Mouse (Mus musculus) limb, embryonic 15.5 days (tissue): ENCODE data around the gene Cmas. TPM values are rescaled to one million over a fixed set of nuclear protein-coding genes. Genes with fewer than 3 reads are reported as not detected.

Source experiments
- ATAC-seq: fragments of 200-750 bp; cut with Nextera tagmentation; 2 replicates; pipeline ENCODE4 v1.8.0; 2017; ENCODE audit warnings: low read depth, moderate TSS enrichment; ENCODE audit not compliant: insufficient number of reproducible peaks, low FRiP score, low TSS enrichment
- H3K27ac ChIP-seq: fragments of 300-500 bp; sonication (generic); 2 replicates; pipeline ENCODE4 v1.5.1; 2015; ENCODE audit warnings: moderate library complexity, mild to moderate bottlenecking, inconsistent platforms
- H3K27me3 ChIP-seq: fragments of 300-500 bp; sonication (generic); 2 replicates; pipeline ENCODE4 v1.6.1; 2015; ENCODE audit warnings: inconsistent platforms
- H3K36me3 ChIP-seq: fragments of 300-500 bp; sonication (generic); 2 replicates; pipeline ENCODE4 v1.6.1; 2015; ENCODE audit warnings: inconsistent platforms
- H3K4me1 ChIP-seq: fragments of 300-500 bp; sonication (generic); 2 replicates; pipeline ENCODE4 v1.6.1; 2015; ENCODE audit warnings: inconsistent platforms
- H3K4me2 ChIP-seq: fragments of 300-500 bp; sonication (generic); 2 replicates; pipeline ENCODE4 v1.6.1; 2015; ENCODE audit warnings: mild to moderate bottlenecking, inconsistent platforms
- H3K4me3 ChIP-seq: fragments of 300-500 bp; sonication (generic); 2 replicates; pipeline ENCODE4 v1.5.1; 2015; ENCODE audit warnings: mild to moderate bottlenecking, inconsistent platforms
- H3K9ac ChIP-seq: fragments of 300-500 bp; sonication (generic); 2 replicates; pipeline ENCODE4 v1.6.1; 2015; ENCODE audit warnings: inconsistent platforms
- H3K9me3 ChIP-seq: fragments of 300-500 bp; sonication (generic); 2 replicates; pipeline ENCODE4 v1.6.1; 2016; ENCODE audit warnings: inconsistent platforms
- WGBS: fragments of 180-500 bp; shearing (Covaris S2); methylation state at CpG from one replicate; pipeline ENCODE4 v1.1.7; 2015; 5-methylcytosine and 5-hydroxymethylcytosine counted together
- polyA plus RNA-seq: library from polyadenylated mRNA; unstranded; fragments of >200 nt; fragmentation: Nextera tagmentation; extraction: Ambion mirVana; gene quantifications from 2 replicates; pipeline ENCODE4 v1.2.1, GENCODE M21; 2015

Gene Cmas
- 79.2 and 90.3 TPM in 2 replicates for polyA plus RNA-seq

DNA sequence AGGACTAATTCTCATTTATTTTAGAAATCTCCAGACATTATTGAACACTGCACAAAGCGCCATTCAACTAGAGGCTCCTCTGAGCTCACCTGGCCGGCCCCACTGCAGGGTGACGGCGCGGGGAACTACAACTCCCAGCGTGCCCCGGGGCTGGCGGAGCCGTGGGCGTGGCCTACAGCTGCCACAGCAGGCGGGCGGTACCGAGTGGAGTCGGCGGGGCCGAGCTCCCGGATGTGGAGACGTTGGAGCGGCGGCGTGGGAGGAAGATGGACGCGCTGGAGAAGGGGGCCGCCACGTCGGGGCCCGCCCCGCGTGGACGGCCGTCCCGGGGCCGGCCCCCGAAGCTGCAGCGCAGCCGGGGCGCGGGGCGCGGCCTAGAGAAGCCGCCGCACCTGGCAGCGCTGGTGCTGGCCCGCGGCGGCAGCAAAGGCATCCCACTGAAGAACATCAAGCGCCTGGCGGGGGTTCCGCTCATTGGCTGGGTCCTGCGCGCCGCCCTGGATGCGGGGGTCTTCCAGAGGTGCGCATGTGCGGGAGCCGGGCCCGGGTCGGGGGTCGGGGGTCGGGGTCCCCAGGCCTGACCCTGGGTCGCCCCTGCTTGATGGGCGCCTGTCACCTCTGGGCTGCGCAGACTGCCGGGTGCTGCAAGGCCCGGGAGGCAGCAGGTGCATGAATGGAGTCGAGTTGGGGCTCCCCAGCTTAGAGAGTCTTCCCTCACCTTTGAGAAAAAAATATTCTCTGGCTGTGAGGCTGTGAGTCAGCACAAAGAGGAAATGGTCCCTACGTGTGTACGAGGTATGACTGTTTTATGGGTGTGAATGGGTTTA, at the start of gene Cmas:
TSS of gene Cmas (plus strand) at position 180 of the 827 bp plus-strand sequence.
- WGBS: under 1% methylated on average over 60 of the region's 68 CpGs
- H3K4me1 ChIP-seq: peaks cover 17% of the 10 kb centered on the region
- H3K9ac ChIP-seq: peak within 1 kb of the TSS; percentile 69
- peak; percentile 92 for ATAC-seq
- H3K27ac ChIP-seq: peak within 1 kb of the TSS; percentile 71
- peaks cover 16% of the 10 kb centered on the region; the same call in 1 of the 2 replicates for H3K36me3 ChIP-seq
- H3K9me3 ChIP-seq: no peaks in the 10 kb centered on the region
- peak within 1 kb of the TSS; percentile 92 for H3K4me3 ChIP-seq
- H3K27me3 ChIP-seq: peaks cover 17% of the 10 kb centered on the region; the same call in 1 of the 2 replicates
- peak within 1 kb of the TSS; percentile 66 for H3K4me2 ChIP-seq

DNA sequence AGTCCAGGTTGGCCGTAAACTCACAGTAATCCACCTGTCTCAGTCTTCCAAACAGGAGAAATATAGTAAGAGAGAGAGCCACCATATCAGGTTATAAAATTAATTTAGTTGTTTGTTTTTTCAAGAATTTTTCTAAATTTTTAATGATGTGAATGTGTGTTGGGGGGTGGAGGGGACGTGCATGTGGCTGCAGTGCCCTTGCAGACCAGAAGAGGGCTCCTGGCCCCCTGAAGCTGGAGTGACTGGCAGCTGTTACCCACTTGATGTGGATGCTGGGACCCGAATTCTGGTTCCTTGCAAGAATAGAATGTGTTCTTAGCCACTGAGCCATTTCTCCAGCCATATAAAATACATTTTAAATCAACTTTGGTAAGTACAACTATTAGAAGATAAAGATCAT, 49.8 kb upstream of the Cmas start:
- no peaks in the 10 kb centered on the region for H3K27me3 ChIP-seq
- whole genome bisulfite sequencing: 68% methylated on average over 3 of the region's 3 CpGs
- no peaks in the 10 kb centered on the region for H3K9me3 ChIP-seq
- no peak overlapping the region for H3K27ac ChIP-seq
- H3K36me3 ChIP-seq: no peaks in the 10 kb centered on the region
- H3K4me3 ChIP-seq: no peak overlapping the region
- peaks cover 9% of the 10 kb centered on the region; the same call in 1 of the 2 replicates for H3K4me1 ChIP-seq
- no peak overlapping the region for H3K4me2 ChIP-seq
- ATAC-seq: no peak
- H3K9ac ChIP-seq: no peak overlapping the region

- no peaks in the 10 kb centered on the region for H3K9me3 ChIP-seq
- no peaks in the 10 kb centered on the region for H3K4me1 ChIP-seq
- ATAC-seq: no peak
- no peaks in the 10 kb centered on the region for H3K27me3 ChIP-seq
- no peaks in the 10 kb centered on the region for H3K36me3 ChIP-seq
- WGBS: 81% methylated on average over 6 of the region's 6 CpGs
- no peak overlapping the region for H3K4me3 ChIP-seq
- no peak overlapping the region for H3K9ac ChIP-seq
- H3K4me2 ChIP-seq: no peak overlapping the region
- H3K27ac ChIP-seq: no peak overlapping the region
Observed at GRCm38 (mm10) chr6:142708369-142708768, 48.1 kb upstream of the Cmas start.

- Histone ChIP-seq H3K9ac (no peak overlapping the region), H3K4me1 (no peaks in the 10 kb centered on the region), H3K27me3 (no peaks in the 10 kb centered on the region), H3K4me2 (no peak overlapping the region), H3K27ac (no peak overlapping the region), H3K36me3 (no peaks in the 10 kb centered on the region), H3K4me3 (no peak overlapping the region), H3K9me3 (no peaks in the 10 kb centered on the region)
- ATAC-seq: no peak
- WGBS: 76% methylated on average over 6 of the region's 6 CpGs
Observed at GRCm38 (mm10) chr6:142710690-142711089, 45.8 kb upstream of the Cmas start.

DNA sequence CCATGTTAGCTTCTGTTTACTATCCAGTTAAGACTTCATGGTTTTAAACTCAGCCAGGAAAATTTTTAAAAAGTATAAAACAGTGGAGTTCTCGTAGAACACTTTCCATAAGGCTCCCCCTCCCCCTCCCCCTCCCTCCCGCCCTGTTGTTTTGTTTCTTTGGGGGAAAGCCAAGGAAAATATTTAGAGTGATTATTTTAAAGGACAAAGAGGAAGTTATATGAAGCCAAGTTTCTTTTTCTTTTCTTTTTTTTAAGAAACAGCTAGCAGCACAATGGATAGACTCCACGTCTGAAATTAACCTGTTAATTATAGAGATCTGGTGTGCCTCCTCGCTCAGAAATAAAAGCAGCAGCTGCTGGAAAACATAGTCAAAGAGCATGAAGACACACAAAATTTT, 45.4 kb upstream of the Cmas start:
- no peak overlapping the region for H3K4me2 ChIP-seq
- no peaks in the 10 kb centered on the region for H3K27me3 ChIP-seq
- no peaks in the 10 kb centered on the region for H3K36me3 ChIP-seq
- ATAC-seq: no peak
- H3K27ac ChIP-seq: no peak overlapping the region
- H3K4me1 ChIP-seq: no peaks in the 10 kb centered on the region
- H3K4me3 ChIP-seq: no peak overlapping the region
- H3K9ac ChIP-seq: no peak overlapping the region
- 36% methylated on average over 4 of the region's 4 CpGs for WGBS
- no peaks in the 10 kb centered on the region for H3K9me3 ChIP-seq

DNA sequence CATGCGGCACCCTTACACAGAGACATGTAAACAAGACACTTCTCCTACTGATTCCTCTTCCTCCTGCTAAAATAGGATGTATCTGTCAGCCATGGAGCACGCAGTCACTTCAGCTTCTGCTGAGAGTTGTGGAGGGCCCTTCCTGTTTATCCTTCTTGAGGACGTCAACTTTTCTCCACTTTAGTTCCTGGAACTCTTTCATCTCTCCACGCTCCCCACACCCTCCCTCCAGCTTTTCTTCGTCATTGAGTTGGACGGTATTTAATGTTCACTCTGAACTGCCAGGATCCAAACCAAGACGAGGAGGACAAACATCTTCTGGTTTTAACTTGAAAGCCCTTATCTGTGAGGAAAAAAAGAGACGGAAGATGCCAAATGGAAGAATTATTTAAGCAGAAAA, 41.5 kb upstream of the Cmas start:
- Histone ChIP-seq H3K4me1 (no peaks in the 10 kb centered on the region), H3K4me2 (no peak overlapping the region), H3K4me3 (no peak overlapping the region), H3K9me3 (no peaks in the 10 kb centered on the region), H3K27me3 (no peaks in the 10 kb centered on the region), H3K27ac (no peak overlapping the region), H3K9ac (no peak overlapping the region), H3K36me3 (no peaks in the 10 kb centered on the region)
- ATAC-seq: no peak
- WGBS: 83% methylated on average over 8 of the region's 8 CpGs

DNA sequence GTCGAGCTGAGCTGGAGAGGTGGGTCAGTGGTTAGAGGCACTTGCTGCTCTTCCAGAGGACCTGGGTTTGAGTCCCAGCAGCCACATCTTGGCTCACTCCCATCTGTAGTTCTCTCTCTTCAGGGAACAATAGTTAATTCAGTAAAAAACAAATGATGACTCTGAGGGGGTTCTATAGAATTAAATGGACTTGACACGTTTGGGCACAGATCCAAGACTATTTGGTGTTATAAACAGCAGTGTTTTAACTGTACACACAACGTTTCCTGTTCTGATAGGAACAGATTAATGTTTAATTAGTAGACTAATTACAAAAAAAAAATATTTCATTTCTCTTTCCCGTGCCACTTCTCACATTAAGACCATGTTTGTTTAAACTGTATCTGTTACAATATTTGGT, 39.3 kb upstream of the Cmas start:
- Histone ChIP-seq H3K4me3 (no peak overlapping the region), H3K36me3 (no peaks in the 10 kb centered on the region), H3K9me3 (no peaks in the 10 kb centered on the region), H3K4me2 (no peak overlapping the region), H3K27ac (no peak overlapping the region), H3K9ac (no peak overlapping the region), H3K4me1 (no peaks in the 10 kb centered on the region), H3K27me3 (no peaks in the 10 kb centered on the region)
- 76% methylated on average over 4 of the region's 4 CpGs for WGBS
- ATAC-seq: no peak

GRCm38 (mm10) chr6:142718167-142718566, 38.3 kb upstream of the Cmas start:
- H3K4me3 ChIP-seq: no peak overlapping the region
- H3K4me2 ChIP-seq: no peak overlapping the region
- no peak overlapping the region for H3K9ac ChIP-seq
- H3K9me3 ChIP-seq: no peaks in the 10 kb centered on the region
- no peak for ATAC-seq
- H3K27me3 ChIP-seq: no peaks in the 10 kb centered on the region
- no peaks in the 10 kb centered on the region for H3K36me3 ChIP-seq
- no peak overlapping the region for H3K27ac ChIP-seq
- H3K4me1 ChIP-seq: no peaks in the 10 kb centered on the region
- WGBS: 83% methylated on average over 7 of the region's 7 CpGs

DNA sequence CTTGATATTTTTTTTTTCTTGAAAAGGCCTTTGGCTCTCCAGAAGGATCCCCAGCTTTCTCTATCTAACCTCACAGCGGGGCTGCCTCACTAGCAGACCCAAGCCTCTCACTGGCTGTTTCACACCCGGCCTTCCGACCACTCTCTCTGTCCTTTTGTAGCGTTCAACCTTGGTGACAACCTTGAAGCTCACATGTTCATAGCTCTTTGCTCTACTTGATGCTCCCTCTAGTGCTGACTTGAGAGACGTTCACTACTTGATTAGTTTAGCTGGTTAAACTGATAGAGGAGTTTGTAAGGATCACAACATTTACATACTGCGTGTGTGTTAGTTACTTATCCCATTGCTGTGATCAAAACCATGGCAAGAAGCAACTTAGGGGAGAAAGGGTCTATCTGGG, 35.8 kb upstream of the Cmas start:
- no peak overlapping the region for H3K4me3 ChIP-seq
- no peak overlapping the region for H3K4me2 ChIP-seq
- no peaks in the 10 kb centered on the region for H3K27me3 ChIP-seq
- no peak overlapping the region for H3K9ac ChIP-seq
- ATAC-seq: no peak
- H3K4me1 ChIP-seq: no peaks in the 10 kb centered on the region
- no peak overlapping the region for H3K27ac ChIP-seq
- 58% methylated on average over 6 of the region's 6 CpGs for WGBS
- H3K36me3 ChIP-seq: no peaks in the 10 kb centered on the region
- H3K9me3 ChIP-seq: no peaks in the 10 kb centered on the region

- no peaks in the 10 kb centered on the region for H3K4me1 ChIP-seq
- H3K4me3 ChIP-seq: no peak overlapping the region
- no peak overlapping the region for H3K4me2 ChIP-seq
- H3K9me3 ChIP-seq: no peaks in the 10 kb centered on the region
- H3K9ac ChIP-seq: no peak overlapping the region
- no peaks in the 10 kb centered on the region for H3K36me3 ChIP-seq
- H3K27ac ChIP-seq: no peak overlapping the region
- 82% methylated on average over 8 of the region's 8 CpGs for WGBS
- H3K27me3 ChIP-seq: no peaks in the 10 kb centered on the region
- ATAC-seq: no peak
Observed at GRCm38 (mm10) chr6:142721731-142722130, 34.8 kb upstream of the Cmas start.

DNA sequence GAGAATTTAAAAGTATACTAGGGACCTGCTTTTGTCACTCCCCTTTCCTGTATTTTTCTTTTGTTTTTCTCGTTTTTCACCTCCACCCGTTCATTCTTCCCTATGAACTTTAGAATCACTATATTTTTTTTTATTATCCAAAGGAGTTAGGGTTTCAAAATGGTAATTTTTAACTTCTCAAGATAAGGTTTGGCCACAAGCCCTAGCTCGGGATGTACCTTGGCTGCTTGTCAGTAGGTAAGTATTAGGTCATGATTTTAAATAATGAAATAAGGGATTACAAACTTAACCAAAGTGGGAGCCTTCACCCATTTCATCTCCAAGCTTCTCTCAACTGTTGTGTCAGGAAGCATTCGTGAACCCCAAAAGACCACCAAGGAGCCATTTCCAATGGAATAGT, 30.5 kb upstream of the Cmas start:
- Histone ChIP-seq H3K4me1 (no peaks in the 10 kb centered on the region), H3K36me3 (no peaks in the 10 kb centered on the region), H3K4me3 (no peak overlapping the region), H3K9me3 (no peaks in the 10 kb centered on the region), H3K4me2 (no peak overlapping the region), H3K9ac (no peak overlapping the region), H3K27ac (no peak overlapping the region), H3K27me3 (no peaks in the 10 kb centered on the region)
- ATAC-seq: no peak
- WGBS: 81% methylated on average over 4 of the region's 4 CpGs

DNA sequence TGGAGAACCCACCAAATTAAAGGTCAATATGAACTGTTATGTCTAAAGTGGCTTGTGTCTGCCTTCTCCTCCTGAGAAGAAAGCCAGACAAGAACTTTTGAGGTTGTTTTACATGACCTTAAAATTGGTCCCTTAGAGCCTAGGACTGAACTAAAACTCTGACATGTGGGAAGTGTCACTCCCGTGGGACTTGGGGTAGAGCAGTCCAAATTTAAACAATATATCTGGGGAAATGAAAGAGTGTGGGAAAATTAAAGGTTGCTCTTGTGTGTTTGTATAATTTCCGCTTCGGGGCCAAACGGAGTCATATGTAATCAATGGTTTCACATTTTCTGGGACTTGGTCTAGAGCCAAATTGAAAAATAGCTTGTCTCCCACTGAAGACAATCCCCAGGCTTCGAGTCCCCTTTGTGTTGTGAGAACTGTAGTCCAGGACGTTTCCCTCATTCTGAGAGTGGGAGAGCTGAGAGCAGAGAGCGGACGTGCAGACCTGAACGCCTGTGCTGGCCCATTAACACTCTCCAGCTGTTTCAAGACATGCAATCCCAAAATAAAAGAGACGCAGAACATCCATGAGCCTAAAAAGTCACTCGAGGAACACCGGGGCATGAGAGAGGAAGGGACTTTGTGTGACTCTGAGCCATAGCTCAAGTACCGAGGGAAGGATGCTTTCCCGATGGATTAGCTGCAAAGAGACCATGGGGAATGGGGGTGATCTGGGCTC, 23.8 kb upstream of the Cmas start:
- 58% methylated on average over 14 of the region's 14 CpGs for WGBS
- no peak overlapping the region for H3K27ac ChIP-seq
- no peak overlapping the region for H3K9ac ChIP-seq
- no peaks in the 10 kb centered on the region for H3K9me3 ChIP-seq
- no peak overlapping the region for H3K4me2 ChIP-seq
- H3K27me3 ChIP-seq: no peaks in the 10 kb centered on the region
- H3K4me1 ChIP-seq: no peaks in the 10 kb centered on the region
- no peak overlapping the region for H3K4me3 ChIP-seq
- no peaks in the 10 kb centered on the region for H3K36me3 ChIP-seq
- ATAC-seq: no peak
